Mouse (Mus musculus) skeletal muscle tissue, adult 2 months (tissue): Measurements from ENCODE around the gene Dcpp2.
A peak's percentile ranks its signal among the peaks of the same experiment; 100 is the strongest.
"Not testable (repeated sequence)": the region's sequence is repeated elsewhere in the genome, so short reads cannot be mapped to it uniquely, and the experiment has no call there.

Experiments
- DNase-seq: peaks from one replicate; pipeline ENCODE4 v3.0.0-alpha.2; 2012; ENCODE audit warnings: low read depth, low spot score

Gene Dcpp2

GRCm38 (mm10) chr17:23925090-23925493 lies 44.4 kb downstream of the Dcpp2 start:
- DNase-seq = peak; percentile 33

- DNase-seq = no peak
These were observed 50.5 kb downstream of the Dcpp2 start for GRCm38 (mm10) chr17:23931157-23931556.

GRCm38 (mm10) chr17:23941372-23941771 lies 60.7 kb downstream of the Dcpp2 start, which contains the start of gene Sbp:
Gene Sbp, plus strand, starts transcription at chr17:23941672.
- no peak for DNase-seq

GRCm38 (mm10) chr17:23947486-23947885 lies 66.8 kb downstream of the Dcpp2 start:
- DNase-seq = not testable (repeated sequence)

- no peak for DNase-seq
These were observed 68.4 kb downstream of the Dcpp2 start for GRCm38 (mm10) chr17:23949068-23949467.
